Mouse (Mus musculus) midbrain, embryonic 15.5 days (tissue): ENCODE results near the gene Srd5a3. TPM values are rescaled to one million over a fixed set of nuclear protein-coding genes. Genes with fewer than 3 reads are reported as not detected.

Source experiments
- ATAC-seq: fragments of 200-750 bp; cut with Nextera tagmentation; replicated peaks from 2 replicates; pipeline ENCODE4 v1.8.0; 2017; ENCODE audit warnings: moderate TSS enrichment
- H3K27ac ChIP-seq: fragments of 300-500 bp; sonication (generic); 2 replicates; pipeline ENCODE4 v1.5.1; 2015; ENCODE audit warnings: mild to moderate bottlenecking, inconsistent platforms
- H3K27me3 ChIP-seq: fragments of 300-500 bp; sonication (generic); replicated peaks from 2 replicates; pipeline ENCODE4 v1.6.1; 2015; ENCODE audit warnings: inconsistent platforms
- H3K36me3 ChIP-seq: fragments of 300-500 bp; sonication (generic); replicated peaks from 2 replicates; pipeline ENCODE4 v1.6.1; 2015; ENCODE audit warnings: inconsistent platforms
- H3K4me1 ChIP-seq: fragments of 300-500 bp; sonication (generic); 2 replicates; pipeline ENCODE4 v1.6.1; 2015; ENCODE audit warnings: inconsistent platforms
- H3K4me2 ChIP-seq: fragments of 300-500 bp; sonication (generic); 2 replicates; pipeline ENCODE4 v1.6.1; 2015; ENCODE audit warnings: inconsistent platforms, mild to moderate bottlenecking, moderate library complexity
- H3K4me3 ChIP-seq: fragments of 300-500 bp; sonication (generic); 2 replicates; pipeline ENCODE4 v1.5.1; 2015; ENCODE audit warnings: mild to moderate bottlenecking, inconsistent platforms
- H3K9ac ChIP-seq: fragments of 300-500 bp; sonication (generic); 2 replicates; pipeline ENCODE4 v1.6.1; 2015; ENCODE audit warnings: mild to moderate bottlenecking, inconsistent platforms
- H3K9me3 ChIP-seq: fragments of 300-500 bp; sonication (generic); 2 replicates; pipeline ENCODE4 v1.6.1; 2016; ENCODE audit warnings: inconsistent platforms
- WGBS: fragments of 180-500 bp; shearing (Covaris S2); methylation state at CpG from one replicate; pipeline ENCODE4 v1.1.7; 2015; ENCODE audit warnings: mixed read lengths; 5-methylcytosine and 5-hydroxymethylcytosine counted together
- polyA plus RNA-seq: library from polyadenylated mRNA; unstranded; fragments of >200 nt; fragmentation: Nextera tagmentation; extraction: Ambion mirVana; gene quantifications from 2 replicates; pipeline ENCODE4 v1.2.1, GENCODE M21; 2015

Srd5a3 gene
- polyA plus RNA-seq, 1 experiment from 2014 or later: 17.8 TPM

DNA sequence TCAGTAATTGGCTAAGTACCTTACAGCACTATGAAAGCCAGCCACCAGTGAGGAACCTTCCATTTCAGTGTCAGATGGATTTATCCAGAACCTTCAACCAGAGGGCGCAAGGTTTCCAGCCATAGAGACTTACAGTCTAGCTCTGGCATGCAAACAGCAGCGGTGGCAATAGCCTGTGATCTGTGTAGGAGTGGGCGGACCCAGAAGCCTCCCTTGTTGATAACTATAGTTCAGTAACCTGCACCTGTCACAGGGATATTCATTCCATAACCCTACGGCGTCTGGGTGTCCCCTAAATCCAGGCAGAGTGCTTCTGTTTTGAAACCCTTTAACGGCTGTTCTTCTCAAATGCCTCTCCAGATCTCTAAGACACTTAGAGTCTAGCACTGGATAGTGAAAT lies 19.5 kb downstream of the Srd5a3 start:
- H3K27me3 ChIP-seq: no peaks in the 10 kb centered on the region
- no peak for ATAC-seq
- no peak overlapping the region for H3K4me3 ChIP-seq
- H3K4me2 ChIP-seq: no peak overlapping the region
- H3K4me1 ChIP-seq: no peaks in the 10 kb centered on the region
- no peaks in the 10 kb centered on the region for H3K9me3 ChIP-seq
- 86% methylated on average over 6 of the region's 6 CpGs for WGBS
- no peak overlapping the region for H3K9ac ChIP-seq
- H3K27ac ChIP-seq: no peak overlapping the region
- no peaks in the 10 kb centered on the region for H3K36me3 ChIP-seq

DNA sequence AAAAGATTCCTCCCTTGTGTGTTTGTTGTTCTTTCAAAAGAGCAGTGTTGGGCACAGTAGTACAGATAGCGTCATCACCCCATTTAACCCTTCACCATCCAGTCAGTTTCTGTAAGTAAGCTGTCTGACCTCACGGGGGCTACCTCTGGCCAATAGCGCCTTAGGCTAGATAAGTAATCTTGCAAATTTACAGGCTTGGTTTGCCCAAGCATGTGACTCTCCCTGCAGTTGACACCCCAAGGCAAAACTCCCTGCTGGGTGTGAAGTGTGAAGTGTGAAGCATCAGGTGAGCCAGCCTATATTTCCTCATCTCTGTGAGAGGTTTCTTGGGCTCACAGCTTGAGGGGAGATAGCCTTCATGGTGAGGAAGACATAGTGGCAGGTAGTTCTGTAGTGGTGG lies 20.0 kb downstream of the Srd5a3 start:
- no peak overlapping the region for H3K4me2 ChIP-seq
- H3K27me3 ChIP-seq: no peaks in the 10 kb centered on the region
- H3K9ac ChIP-seq: no peak overlapping the region
- H3K4me3 ChIP-seq: no peak overlapping the region
- H3K9me3 ChIP-seq: no peaks in the 10 kb centered on the region
- 76% methylated on average over 3 of the region's 3 CpGs for WGBS
- no peak for ATAC-seq
- no peaks in the 10 kb centered on the region for H3K4me1 ChIP-seq
- H3K27ac ChIP-seq: no peak overlapping the region
- no peaks in the 10 kb centered on the region for H3K36me3 ChIP-seq

DNA sequence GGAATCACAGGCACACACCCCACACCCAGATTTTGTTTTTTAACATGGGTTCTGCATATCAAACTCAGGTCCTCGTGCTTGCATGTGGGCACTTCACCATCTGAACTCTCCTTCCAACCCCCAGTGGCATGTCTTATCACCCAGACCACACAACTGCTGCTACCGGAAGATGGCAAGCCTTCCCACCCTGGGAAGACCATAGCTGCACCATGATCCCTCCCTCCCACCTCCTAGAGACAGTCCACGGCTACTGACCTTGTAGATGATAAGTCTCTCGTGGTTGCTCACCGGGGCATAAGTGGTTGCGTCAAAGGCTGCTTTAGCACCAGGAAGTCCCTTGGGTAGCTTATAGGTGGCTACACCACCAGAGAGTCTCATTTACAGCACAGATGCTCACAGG lies 21.4 kb downstream of the Srd5a3 start:
- ATAC-seq: no peak
- Histone ChIP-seq H3K27ac (no peak overlapping the region), H3K36me3 (no peaks in the 10 kb centered on the region), H3K4me2 (no peak overlapping the region), H3K4me3 (no peak overlapping the region), H3K4me1 (no peaks in the 10 kb centered on the region), H3K27me3 (no peaks in the 10 kb centered on the region), H3K9ac (no peak overlapping the region), H3K9me3 (no peaks in the 10 kb centered on the region)
- WGBS: 95% methylated on average over 6 of the region's 6 CpGs

DNA sequence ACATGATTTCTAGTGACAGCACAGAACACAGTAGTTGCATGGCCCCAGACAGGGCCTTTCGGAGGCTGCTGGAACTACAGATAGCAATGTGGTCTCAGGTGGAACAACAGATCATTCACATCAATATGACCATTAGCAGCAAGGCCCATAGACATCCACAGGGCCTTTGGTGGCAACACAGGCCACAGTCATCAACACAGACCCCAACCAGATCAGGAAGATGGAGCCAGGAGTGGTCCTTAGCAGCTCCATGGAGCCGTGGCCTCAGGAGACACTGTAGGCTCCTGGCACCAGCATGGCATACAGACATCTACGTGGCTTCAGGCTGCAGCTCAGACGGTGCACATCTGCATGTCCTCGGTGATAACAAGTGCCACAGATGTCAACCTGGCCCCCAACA lies 22.9 kb downstream of the Srd5a3 start:
- no peak overlapping the region for H3K4me2 ChIP-seq
- WGBS: 84% methylated on average over 5 of the region's 5 CpGs
- H3K9me3 ChIP-seq: no peaks in the 10 kb centered on the region
- no peaks in the 10 kb centered on the region for H3K4me1 ChIP-seq
- no peaks in the 10 kb centered on the region for H3K27me3 ChIP-seq
- H3K27ac ChIP-seq: no peak overlapping the region
- ATAC-seq: no peak
- no peak overlapping the region for H3K9ac ChIP-seq
- no peak overlapping the region for H3K4me3 ChIP-seq
- H3K36me3 ChIP-seq: no peaks in the 10 kb centered on the region

DNA sequence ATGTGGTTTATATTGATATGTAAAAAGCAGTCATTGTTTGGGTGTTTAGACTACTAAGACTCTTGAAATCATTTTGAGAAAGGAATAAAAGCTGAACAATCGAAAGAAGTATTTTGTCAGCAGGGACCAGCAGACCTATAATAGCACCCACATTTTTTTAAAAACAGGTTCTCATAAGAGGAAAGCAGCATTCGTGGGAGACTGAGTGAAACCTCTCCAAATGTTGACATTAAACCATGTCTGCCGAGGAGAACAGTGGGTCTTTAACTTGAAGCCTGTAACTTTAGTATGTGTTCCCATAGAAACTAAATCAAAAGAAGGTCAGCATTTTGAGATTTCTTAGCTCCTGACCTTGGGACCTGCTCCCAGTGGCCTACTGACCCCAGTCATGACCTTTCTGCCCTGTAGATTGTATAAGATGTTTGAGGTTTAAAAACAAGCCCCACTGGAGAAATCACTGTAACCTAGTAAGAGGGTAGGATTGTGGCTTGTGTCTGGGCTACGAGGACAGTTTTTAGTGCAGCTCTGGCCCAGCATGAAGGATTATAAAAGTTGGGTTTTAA lies 23.8 kb downstream of the Srd5a3 start:
- no peak for ATAC-seq
- Histone ChIP-seq H3K4me2 (no peak overlapping the region), H3K27ac (no peak overlapping the region), H3K4me3 (no peak overlapping the region), H3K36me3 (no peaks in the 10 kb centered on the region), H3K9me3 (no peaks in the 10 kb centered on the region), H3K9ac (no peak overlapping the region), H3K27me3 (no peaks in the 10 kb centered on the region), H3K4me1 (no peaks in the 10 kb centered on the region)
- WGBS: 37% methylated on average over 4 of the region's 4 CpGs

DNA sequence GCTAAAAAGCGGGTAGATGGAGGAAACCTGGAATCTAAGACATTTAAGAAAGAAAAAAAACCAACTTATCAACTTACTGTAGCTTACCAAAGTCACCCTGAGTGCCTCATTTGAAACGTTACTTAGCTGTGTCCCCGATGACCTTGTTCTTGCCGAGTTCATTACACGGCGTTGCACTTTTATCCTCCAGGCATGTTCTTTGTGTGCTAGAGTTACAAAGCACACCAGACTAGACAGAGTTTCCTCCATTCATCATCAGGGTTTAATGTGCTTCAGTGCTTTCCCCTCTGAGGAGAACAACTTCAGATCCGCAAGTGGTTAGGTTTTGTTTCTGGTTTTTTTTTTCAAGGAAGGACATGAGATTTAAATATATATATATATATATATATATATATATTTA lies 24.8 kb downstream of the Srd5a3 start:
- H3K36me3 ChIP-seq: no peaks in the 10 kb centered on the region
- no peak overlapping the region for H3K9ac ChIP-seq
- ATAC-seq: no peak
- no peak overlapping the region for H3K4me3 ChIP-seq
- no peak overlapping the region for H3K4me2 ChIP-seq
- H3K4me1 ChIP-seq: no peaks in the 10 kb centered on the region
- no peaks in the 10 kb centered on the region for H3K9me3 ChIP-seq
- 76% methylated on average over 7 of the region's 7 CpGs for WGBS
- no peak overlapping the region for H3K27ac ChIP-seq
- H3K27me3 ChIP-seq: no peaks in the 10 kb centered on the region

DNA sequence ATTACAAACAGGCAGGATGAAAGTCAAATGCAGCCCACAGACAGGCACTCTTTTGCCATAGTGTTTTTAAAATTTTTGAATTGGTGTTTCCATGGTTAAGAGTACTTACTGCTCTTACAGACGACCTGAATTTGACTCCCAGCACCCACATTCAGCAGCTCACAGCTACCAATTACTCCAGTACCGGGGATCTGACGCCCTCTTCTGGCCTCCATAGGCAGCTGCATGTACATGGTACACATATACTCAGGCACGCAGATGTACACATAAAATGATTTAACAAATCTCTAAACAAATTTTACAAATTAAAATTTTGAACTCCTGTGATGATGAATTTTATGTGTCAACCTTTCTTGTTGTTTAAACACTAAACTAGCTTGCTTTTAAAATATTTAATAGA lies 30.5 kb downstream of the Srd5a3 start:
- Histone ChIP-seq H3K27me3 (no peaks in the 10 kb centered on the region), H3K36me3 (no peaks in the 10 kb centered on the region), H3K4me2 (no peak overlapping the region), H3K27ac (no peak overlapping the region), H3K9ac (no peak overlapping the region), H3K4me1 (no peaks in the 10 kb centered on the region), H3K9me3 (no peaks in the 10 kb centered on the region), H3K4me3 (no peak overlapping the region)
- no peak for ATAC-seq
- WGBS: 82% methylated on average over 4 of the region's 4 CpGs

DNA sequence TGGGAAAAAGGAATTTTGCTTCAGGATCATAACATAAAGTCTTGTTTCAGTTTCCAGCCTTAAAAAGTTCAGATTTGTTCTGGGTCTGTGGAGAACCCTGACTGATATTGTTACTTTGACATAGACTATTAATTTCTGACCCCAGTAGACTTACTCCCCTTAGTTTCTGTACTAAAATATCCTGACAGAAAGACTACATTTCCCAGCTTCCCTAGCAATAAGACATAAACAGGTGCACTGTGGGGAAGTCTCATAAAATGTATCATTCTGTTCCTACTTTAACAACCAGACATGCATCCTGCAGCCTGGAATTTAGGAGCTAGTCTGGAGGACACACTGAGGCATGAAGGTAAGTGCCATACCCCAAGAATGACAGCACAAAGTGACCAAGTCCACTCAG lies 31.0 kb downstream of the Srd5a3 start:
- H3K27ac ChIP-seq: no peak overlapping the region
- no peaks in the 10 kb centered on the region for H3K27me3 ChIP-seq
- H3K4me2 ChIP-seq: no peak overlapping the region
- no peaks in the 10 kb centered on the region for H3K4me1 ChIP-seq
- ATAC-seq: no peak
- H3K9ac ChIP-seq: no peak overlapping the region
- H3K36me3 ChIP-seq: no peaks in the 10 kb centered on the region
- no peak overlapping the region for H3K4me3 ChIP-seq
- no peaks in the 10 kb centered on the region for H3K9me3 ChIP-seq

DNA sequence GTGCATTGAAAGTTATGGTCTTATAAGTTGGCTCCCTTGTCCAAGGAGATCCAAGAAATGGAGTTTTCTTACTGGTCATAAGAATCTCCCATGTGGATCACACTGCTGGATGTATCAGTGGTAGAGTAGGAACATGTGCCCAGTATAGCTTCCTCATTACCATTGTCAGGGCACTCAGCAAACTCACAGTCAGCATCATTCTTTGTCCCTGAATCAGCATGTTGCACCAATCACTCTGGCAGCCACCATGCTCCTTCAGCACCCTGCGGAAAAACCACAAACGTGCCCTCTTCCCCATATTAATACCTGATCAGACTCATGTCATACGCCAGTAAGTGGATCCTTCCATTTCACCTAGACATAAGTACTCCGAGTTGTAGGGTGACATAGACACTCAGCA lies 35.0 kb downstream of the Srd5a3 start:
- no peak for ATAC-seq
- Histone ChIP-seq H3K4me1 (no peaks in the 10 kb centered on the region), H3K9me3 (no peaks in the 10 kb centered on the region), H3K36me3 (no peaks in the 10 kb centered on the region), H3K9ac (no peak overlapping the region), H3K4me2 (no peak overlapping the region), H3K27me3 (no peaks in the 10 kb centered on the region), H3K27ac (no peak overlapping the region), H3K4me3 (no peak overlapping the region)
- 94% methylated on average over 4 of the region's 4 CpGs for WGBS

DNA sequence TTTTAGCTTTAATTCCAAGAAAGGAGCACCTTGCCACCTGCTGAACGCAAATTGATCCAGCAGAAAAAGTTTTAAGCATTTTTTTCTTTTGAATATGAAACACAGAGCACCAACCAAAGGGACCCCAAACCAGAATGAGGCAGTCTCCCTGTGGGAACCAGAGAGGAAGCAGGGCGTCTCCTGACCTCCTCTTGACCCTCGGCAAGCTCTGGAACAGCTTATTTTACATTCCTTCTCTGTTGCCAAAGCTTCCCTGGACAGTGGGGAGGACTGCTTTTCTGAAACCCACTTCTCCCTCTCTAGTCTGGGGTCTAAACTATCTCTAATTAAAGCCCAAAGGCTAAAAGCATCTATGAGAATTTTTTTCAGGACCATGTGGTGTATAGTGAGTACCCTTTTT lies 36.3 kb downstream of the Srd5a3 start:
- H3K9ac ChIP-seq: no peak overlapping the region
- no peaks in the 10 kb centered on the region for H3K27me3 ChIP-seq
- no peak overlapping the region for H3K27ac ChIP-seq
- no peaks in the 10 kb centered on the region for H3K36me3 ChIP-seq
- no peak overlapping the region for H3K4me3 ChIP-seq
- WGBS: 55% methylated on average over 3 of the region's 3 CpGs
- H3K4me1 ChIP-seq: no peaks in the 10 kb centered on the region
- H3K4me2 ChIP-seq: no peak overlapping the region
- ATAC-seq: no peak
- no peaks in the 10 kb centered on the region for H3K9me3 ChIP-seq

DNA sequence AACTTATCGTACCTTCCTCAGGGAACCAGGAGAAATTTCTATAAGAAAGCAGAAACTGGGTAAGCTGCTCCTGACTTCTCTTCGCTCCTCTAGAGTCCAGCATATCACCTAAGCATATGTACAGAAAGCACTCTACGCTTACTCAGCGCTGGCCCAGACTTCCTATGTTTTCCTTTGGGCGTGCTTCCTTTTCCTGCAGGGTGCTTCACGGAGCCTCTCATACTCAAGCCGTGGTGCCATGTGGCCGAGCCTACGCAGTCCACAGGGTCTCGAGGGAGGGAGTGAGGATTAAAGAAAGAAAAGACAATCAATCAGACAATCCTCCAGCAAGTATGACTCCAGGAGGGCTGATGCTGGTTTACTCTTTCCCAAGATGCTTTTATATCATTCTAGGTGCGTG lies 36.8 kb downstream of the Srd5a3 start:
- H3K9ac ChIP-seq: no peak overlapping the region
- no peaks in the 10 kb centered on the region for H3K36me3 ChIP-seq
- no peak overlapping the region for H3K27ac ChIP-seq
- H3K9me3 ChIP-seq: no peaks in the 10 kb centered on the region
- H3K27me3 ChIP-seq: no peaks in the 10 kb centered on the region
- H3K4me2 ChIP-seq: no peak overlapping the region
- no peak for ATAC-seq
- 76% methylated on average over 11 of the region's 11 CpGs for WGBS
- H3K4me3 ChIP-seq: no peak overlapping the region
- no peaks in the 10 kb centered on the region for H3K4me1 ChIP-seq

DNA sequence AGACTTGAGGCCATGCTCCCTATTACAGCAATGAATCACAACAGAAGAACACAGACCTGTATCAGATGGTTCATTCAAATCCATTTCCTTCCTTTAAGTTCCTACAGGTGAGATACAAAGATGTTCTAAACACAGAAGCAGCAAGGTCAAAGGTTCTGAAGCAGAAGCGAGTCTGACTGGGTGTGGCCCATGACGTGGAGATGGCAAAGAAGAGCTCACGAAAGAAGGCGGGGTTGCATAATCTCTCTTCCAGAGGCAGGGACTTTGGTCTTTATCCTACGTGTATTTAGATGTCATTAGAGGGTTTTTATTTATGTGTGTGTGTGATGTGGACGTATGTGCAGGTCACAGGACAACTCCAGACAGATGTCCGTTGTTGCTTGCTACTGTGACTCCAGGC lies 37.6 kb downstream of the Srd5a3 start:
- Histone ChIP-seq H3K4me3 (no peak overlapping the region), H3K4me1 (no peaks in the 10 kb centered on the region), H3K27ac (no peak overlapping the region), H3K9ac (no peak overlapping the region), H3K27me3 (no peaks in the 10 kb centered on the region), H3K9me3 (no peaks in the 10 kb centered on the region), H3K36me3 (no peaks in the 10 kb centered on the region), H3K4me2 (no peak overlapping the region)
- no peak for ATAC-seq
- 80% methylated on average over 7 of the region's 7 CpGs for WGBS

DNA sequence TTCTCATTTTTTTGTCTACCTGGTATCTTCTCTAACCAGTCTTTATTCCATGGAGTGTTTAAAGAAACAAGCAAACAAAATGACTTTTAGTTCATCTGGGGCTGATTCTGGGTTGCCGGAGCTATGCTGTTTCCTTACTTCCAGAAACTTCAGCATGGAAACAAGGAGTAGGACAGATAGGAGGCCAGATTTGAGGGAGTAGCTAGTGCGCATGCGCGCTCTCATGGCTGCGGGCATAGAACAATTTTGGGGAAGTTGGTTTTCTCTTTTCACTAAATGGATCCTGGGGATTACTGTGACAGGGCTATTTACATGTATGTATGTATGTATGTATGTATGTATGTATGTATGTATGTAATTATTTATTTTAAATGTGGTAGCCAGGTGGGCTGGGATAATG lies 39.1 kb downstream of the Srd5a3 start:
- WGBS: over 99% methylated on average over 5 of the region's 5 CpGs
- no peak for ATAC-seq

DNA sequence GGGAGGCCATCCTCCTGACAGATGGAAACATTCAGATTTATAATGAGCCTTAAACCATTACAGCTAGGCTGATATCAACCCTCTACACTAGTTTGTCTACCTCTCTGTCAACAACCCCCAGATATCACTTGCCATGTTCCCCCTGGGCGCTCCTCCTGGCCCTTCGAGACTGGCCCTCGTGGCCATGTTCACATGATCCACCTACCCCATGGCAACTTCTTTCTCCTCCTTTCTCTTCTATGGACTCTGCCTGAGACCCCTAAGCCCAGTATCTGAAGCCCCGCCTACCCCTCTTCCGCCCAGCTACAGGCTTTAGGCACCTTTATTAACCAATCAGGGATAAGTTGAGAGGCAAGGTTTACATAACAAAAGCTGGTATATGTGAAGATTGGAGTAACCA lies 39.7 kb downstream of the Srd5a3 start:
- Histone ChIP-seq H3K4me1 (peaks cover 10% of the 10 kb centered on the region), H3K4me3 (no peak overlapping the region), H3K9ac (no peak overlapping the region), H3K4me2 (no peak overlapping the region), H3K27me3 (no peaks in the 10 kb centered on the region), H3K27ac (no peak overlapping the region), H3K36me3 (no peaks in the 10 kb centered on the region), H3K9me3 (no peaks in the 10 kb centered on the region)
- WGBS: 83% methylated on average over 5 of the region's 5 CpGs
- ATAC-seq: no peak

More for the DNA sequence above, 39.1 kb downstream of the Srd5a3 start:
- Histone ChIP-seq H3K4me3 (no peak overlapping the region), H3K27ac (no peak overlapping the region), H3K4me2 (no peak overlapping the region), H3K9me3 (no peaks in the 10 kb centered on the region), H3K4me1 (0 out of 2 replicates have a peak, but pooled peaks cover 6% of the 10 kb centered on the region), H3K27me3 (no peaks in the 10 kb centered on the region), H3K9ac (no peak overlapping the region), H3K36me3 (no peaks in the 10 kb centered on the region)
